Mouse (Mus musculus): ENCODE measurements around the gene Ddx46. TPM values are rescaled to one million over a fixed set of nuclear protein-coding genes. Genes with fewer than 3 reads are reported as not detected.
"Not testable (repeated sequence)": the region's sequence is repeated elsewhere in the genome, so short reads cannot be mapped to it uniquely, and the experiment has no call there.

Gene Ddx46
- polyA plus RNA-seq, 1 experiment, result 46.6 TPM

GRCm38 (mm10) chr13:55683581-55683980, 48.8 kb downstream of the Ddx46 start:
- TF ChIP-seq CTCF (IDR thresholded peaks at IDR 0.05; ENCODE audit: borderline replicate concordance, insufficient read depth, low read length) (no peak), POLR2A (IDR thresholded peaks at IDR 0.05; ENCODE audit: low read depth, low read length) (no peak)
- no peak overlapping the region for H3K4me3 ChIP-seq (ENCODE audit: insufficient read depth, low read length)

GRCm38 (mm10) chr13:55686107-55686633, 51.3 kb downstream of the Ddx46 start:
- Histone ChIP-seq H3K4me3 (ENCODE audit: insufficient read depth, low read length) (no peak overlapping the region), H3K4me1 (ENCODE audit: control insufficient read depth, insufficient read depth, low read length) (no peaks in the 10 kb centered on the region), H3K27ac (ENCODE audit: insufficient read depth, low read length) (no peak overlapping the region)
- TF ChIP-seq CTCF (IDR thresholded peaks at IDR 0.05; ENCODE audit: borderline replicate concordance, insufficient read depth, low read length) (no peak), POLR2A (IDR thresholded peaks at IDR 0.05; ENCODE audit: low read depth, low read length) (no peak)

More at GRCm38 (mm10) chr13:55683581-55683980, 48.8 kb downstream of the Ddx46 start:
- no peaks in the 10 kb centered on the region for H3K4me1 ChIP-seq (ENCODE audit: control insufficient read depth, insufficient read depth, low read length)
- no peak overlapping the region for H3K27ac ChIP-seq (ENCODE audit: insufficient read depth, low read length)

- no peak overlapping the region for H3K27ac ChIP-seq (ENCODE audit: insufficient read depth, low read length)
These were observed 53.2 kb downstream of the Ddx46 start for GRCm38 (mm10) chr13:55687927-55688602.

GRCm38 (mm10) chr13:55692535-55693242, 57.9 kb downstream of the Ddx46 start, which contains the start of gene B230219D22Rik:
TSS of gene B230219D22Rik (plus strand) at chr13:55693124.
- H3K4me1 ChIP-seq (ENCODE audit: control insufficient read depth, insufficient read depth, low read length), result no peaks in the 10 kb centered on the region
- peak within 1 kb of the TSS; percentile 84 for H3K4me3 ChIP-seq (ENCODE audit: insufficient read depth, low read length)
- TF ChIP-seq POLR2A (IDR thresholded peaks at IDR 0.05; ENCODE audit: low read depth, low read length) (peak; percentile 97), CTCF (IDR thresholded peaks at IDR 0.05; ENCODE audit: borderline replicate concordance, insufficient read depth, low read length) (no peak)
- peak within 1 kb of the TSS; percentile 87 for H3K27ac ChIP-seq (ENCODE audit: insufficient read depth, low read length)

More at GRCm38 (mm10) chr13:55687927-55688602, 53.2 kb downstream of the Ddx46 start:
- TF ChIP-seq CTCF (IDR thresholded peaks at IDR 0.05; ENCODE audit: borderline replicate concordance, insufficient read depth, low read length) (no peak), POLR2A (IDR thresholded peaks at IDR 0.05; ENCODE audit: low read depth, low read length) (no peak)
- H3K4me1 ChIP-seq (ENCODE audit: control insufficient read depth, insufficient read depth, low read length), result no peaks in the 10 kb centered on the region
- no peak overlapping the region for H3K4me3 ChIP-seq (ENCODE audit: insufficient read depth, low read length)

GRCm38 (mm10) chr13:55693243-55693721, 58.5 kb downstream of the Ddx46 start:
- peak overlapping the region; percentile 84 for H3K4me3 ChIP-seq (ENCODE audit: insufficient read depth, low read length)
- TF ChIP-seq POLR2A (IDR thresholded peaks at IDR 0.05; ENCODE audit: low read depth, low read length) (no peak), CTCF (IDR thresholded peaks at IDR 0.05; ENCODE audit: borderline replicate concordance, insufficient read depth, low read length) (no peak)
- no peaks in the 10 kb centered on the region for H3K4me1 ChIP-seq (ENCODE audit: control insufficient read depth, insufficient read depth, low read length)
- H3K27ac ChIP-seq (ENCODE audit: insufficient read depth, low read length), result peak overlapping the region; percentile 86

GRCm38 (mm10) chr13:55694110-55694509, 59.3 kb downstream of the Ddx46 start:
- H3K27ac ChIP-seq (ENCODE audit: insufficient read depth, low read length), result peak overlapping the region; percentile 86
- peak overlapping the region; percentile 84 for H3K4me3 ChIP-seq (ENCODE audit: insufficient read depth, low read length)
- H3K4me1 ChIP-seq (ENCODE audit: control insufficient read depth, insufficient read depth, low read length), result no peaks in the 10 kb centered on the region
- TF ChIP-seq CTCF (IDR thresholded peaks at IDR 0.05; ENCODE audit: borderline replicate concordance, insufficient read depth, low read length) (no peak), POLR2A (IDR thresholded peaks at IDR 0.05; ENCODE audit: low read depth, low read length) (peak; percentile 22; the same call in 1 of the 2 replicates)

GRCm38 (mm10) chr13:55695989-55696388, 61.2 kb downstream of the Ddx46 start:
- not testable (repeated sequence) for H3K4me1 ChIP-seq (ENCODE audit: control insufficient read depth, insufficient read depth, low read length); H3K27ac ChIP-seq (ENCODE audit: insufficient read depth, low read length); H3K4me3 ChIP-seq (ENCODE audit: insufficient read depth, low read length)

GRCm38 (mm10) chr13:55704301-55704700, 69.5 kb downstream of the Ddx46 start:
- TF ChIP-seq CTCF (IDR thresholded peaks at IDR 0.05; ENCODE audit: borderline replicate concordance, insufficient read depth, low read length), result no peak
- TF ChIP-seq POLR2A (IDR thresholded peaks at IDR 0.05; ENCODE audit: low read depth, low read length), result no peak
- Histone ChIP-seq H3K4me1 (ENCODE audit: control insufficient read depth, insufficient read depth, low read length) (no peaks in the 10 kb centered on the region), H3K27ac (ENCODE audit: insufficient read depth, low read length) (no peak overlapping the region), H3K4me3 (ENCODE audit: insufficient read depth, low read length) (no peak overlapping the region)

GRCm38 (mm10) chr13:55712846-55713245, 78.0 kb downstream of the Ddx46 start:
- no peak overlapping the region for H3K4me3 ChIP-seq (ENCODE audit: insufficient read depth, low read length)
- TF ChIP-seq CTCF (IDR thresholded peaks at IDR 0.05; ENCODE audit: borderline replicate concordance, insufficient read depth, low read length) (no peak), POLR2A (IDR thresholded peaks at IDR 0.05; ENCODE audit: low read depth, low read length) (no peak)

More at GRCm38 (mm10) chr13:55712846-55713245, 78.0 kb downstream of the Ddx46 start:
- H3K27ac ChIP-seq (ENCODE audit: insufficient read depth, low read length), result no peak overlapping the region
- H3K4me1 ChIP-seq (ENCODE audit: control insufficient read depth, insufficient read depth, low read length), result 0 out of 2 replicates have a peak, but pooled peaks cover 7% of the 10 kb centered on the region

Measured in embryonic fibroblast, embryonic 13.5 days (primary cell).